Mouse (Mus musculus) urinary bladder, postnatal 4 days (tissue): ENCODE results near the gene Plpp1.
A peak's percentile ranks its signal among the peaks of the same experiment; 100 is the strongest.

Experiments used
- DNase-seq, 2 experiments: peaks; one replicate each; pipeline ENCODE4 v3.0.0; 2021 to 2022; ENCODE audit warnings: low spot score in 2 of 2

The Plpp1 gene

GRCm38 (mm10) chr13:112860911-112861310 lies 60.3 kb downstream of the Plpp1 start:
- no peak for DNase-seq

- peak in 1 of 2 experiments; percentile 25 for DNase-seq
These were observed 61.3 kb downstream of the Plpp1 start for GRCm38 (mm10) chr13:112861825-112862306.

- no peak for DNase-seq
These were observed 61.8 kb downstream of the Plpp1 start for GRCm38 (mm10) chr13:112862342-112862741.

GRCm38 (mm10) chr13:112862978-112863677 lies 62.5 kb downstream of the Plpp1 start:
- no peak for DNase-seq

GRCm38 (mm10) chr13:112866782-112867181 lies 66.2 kb downstream of the Plpp1 start:
- DNase-seq: no peak

GRCm38 (mm10) chr13:112867381-112867780 lies 66.8 kb downstream of the Plpp1 start:
- DNase-seq: no peak

- DNase-seq: no peak
These were observed 69.6 kb downstream of the Plpp1 start for GRCm38 (mm10) chr13:112870039-112870690.

- no peak for DNase-seq
These were observed 71.1 kb downstream of the Plpp1 start for GRCm38 (mm10) chr13:112871500-112872266.

- no peak for DNase-seq
These were observed 86.6 kb downstream of the Plpp1 start for GRCm38 (mm10) chr13:112887234-112887633.

GRCm38 (mm10) chr13:112902176-112902575 lies 101.6 kb downstream of the Plpp1 start:
- DNase-seq: no peak

- DNase-seq: no peak
These were observed 109.1 kb downstream of the Plpp1 start for GRCm38 (mm10) chr13:112909663-112910062.

- no peak for DNase-seq
These were observed 109.8 kb downstream of the Plpp1 start for GRCm38 (mm10) chr13:112910434-112910833.
